Mouse (Mus musculus) heart, adult 11 months (tissue): ENCODE measurements around the gene Gm49721.
A peak's percentile ranks its signal among the peaks of the same experiment; 100 is the strongest.
"Not testable (repeated sequence)": the region's sequence is repeated elsewhere in the genome, so short reads cannot be mapped to it uniquely, and the experiment has no call there.

Experiments used
- DNase-seq: peaks from one replicate; pipeline ENCODE4 v3.0.0; 2022

Gene Gm49721

GRCm38 (mm10) chr17:6978287-6979248 is at the start of gene Gm49721:
TSS of gene Gm49721 (plus strand) at chr17:6978904.
- peak; percentile 99 for DNase-seq

GRCm38 (mm10) chr17:6931625-6932024 is 47.1 kb upstream of the Gm49721 start:
- DNase-seq: not testable (repeated sequence)

- not testable (repeated sequence) for DNase-seq
These were observed 36.1 kb upstream of the Gm49721 start for GRCm38 (mm10) chr17:6942560-6942959.

GRCm38 (mm10) chr17:6947637-6947983 is 31.1 kb upstream of the Gm49721 start:
- DNase-seq: not testable (repeated sequence)

GRCm38 (mm10) chr17:6947984-6948768 is 30.5 kb upstream of the Gm49721 start, which contains the start of gene Rsph3b:
TSS of gene Rsph3b (minus strand) at chr17:6948682.
- DNase-seq: peak; percentile 99

GRCm38 (mm10) chr17:6948769-6949228 is 29.9 kb upstream of the Gm49721 start:
- not testable (repeated sequence) for DNase-seq

GRCm38 (mm10) chr17:6958881-6959280 is 19.8 kb upstream of the Gm49721 start:
- peak; percentile 89 for DNase-seq

GRCm38 (mm10) chr17:6959543-6960259 is 19.0 kb upstream of the Gm49721 start:
- DNase-seq: peak; percentile 51

GRCm38 (mm10) chr17:6960349-6960748 is 18.4 kb upstream of the Gm49721 start:
- peak; percentile 39 for DNase-seq

GRCm38 (mm10) chr17:6960776-6961175 is 17.9 kb upstream of the Gm49721 start, which contains the start of gene Tagap1:
TSS of gene Tagap1 (minus strand) at chr17:6961156.
- peak; percentile 97 for DNase-seq

GRCm38 (mm10) chr17:6961181-6962000 is 17.3 kb upstream of the Gm49721 start:
- peak; percentile 95 for DNase-seq

GRCm38 (mm10) chr17:6962339-6962738 is 16.4 kb upstream of the Gm49721 start:
- DNase-seq: peak; percentile 89

GRCm38 (mm10) chr17:6962936-6963335 is 15.8 kb upstream of the Gm49721 start:
- DNase-seq: peak; percentile 87

GRCm38 (mm10) chr17:6965364-6965763 is 13.3 kb upstream of the Gm49721 start:
- not testable (repeated sequence) for DNase-seq

- not testable (repeated sequence) for DNase-seq
These were observed 11.0 kb upstream of the Gm49721 start for GRCm38 (mm10) chr17:6967673-6968072.

GRCm38 (mm10) chr17:6970334-6970733 is 8.4 kb upstream of the Gm49721 start, which contains the start of gene Rnaset2b:
TSS of gene Rnaset2b (plus strand) at chr17:6970634.
- DNase-seq: not testable (repeated sequence)

GRCm38 (mm10) chr17:6971238-6971637 is 7.5 kb upstream of the Gm49721 start:
- peak; percentile 36 for DNase-seq

GRCm38 (mm10) chr17:6972836-6973396 is 5.8 kb upstream of the Gm49721 start:
- DNase-seq: not testable (repeated sequence)

GRCm38 (mm10) chr17:6974985-6975384 is 3.7 kb upstream of the Gm49721 start:
- peak; percentile 58 for DNase-seq

GRCm38 (mm10) chr17:6979380-6979779 is 676 bp downstream of the Gm49721 start:
- peak; percentile 86 for DNase-seq

- DNase-seq: peak; percentile 89
These were observed 1.4 kb downstream of the Gm49721 start for GRCm38 (mm10) chr17:6980144-6980543.
